Mouse (Mus musculus): Measurements from ENCODE around the gene Clmn. TPM values are rescaled to one million over a fixed set of nuclear protein-coding genes. Genes with fewer than 3 reads are reported as not detected.
A peak's percentile ranks its signal among the peaks of the same experiment; 100 is the strongest.

Gene Clmn
- 1 to 10 TPM; 2.7 to 3.5 TPM for total RNA-seq (2021)
- long read RNA-seq, experiment 1 = 0 reads
- long read RNA-seq, experiment 2 = 0 reads

DNA sequence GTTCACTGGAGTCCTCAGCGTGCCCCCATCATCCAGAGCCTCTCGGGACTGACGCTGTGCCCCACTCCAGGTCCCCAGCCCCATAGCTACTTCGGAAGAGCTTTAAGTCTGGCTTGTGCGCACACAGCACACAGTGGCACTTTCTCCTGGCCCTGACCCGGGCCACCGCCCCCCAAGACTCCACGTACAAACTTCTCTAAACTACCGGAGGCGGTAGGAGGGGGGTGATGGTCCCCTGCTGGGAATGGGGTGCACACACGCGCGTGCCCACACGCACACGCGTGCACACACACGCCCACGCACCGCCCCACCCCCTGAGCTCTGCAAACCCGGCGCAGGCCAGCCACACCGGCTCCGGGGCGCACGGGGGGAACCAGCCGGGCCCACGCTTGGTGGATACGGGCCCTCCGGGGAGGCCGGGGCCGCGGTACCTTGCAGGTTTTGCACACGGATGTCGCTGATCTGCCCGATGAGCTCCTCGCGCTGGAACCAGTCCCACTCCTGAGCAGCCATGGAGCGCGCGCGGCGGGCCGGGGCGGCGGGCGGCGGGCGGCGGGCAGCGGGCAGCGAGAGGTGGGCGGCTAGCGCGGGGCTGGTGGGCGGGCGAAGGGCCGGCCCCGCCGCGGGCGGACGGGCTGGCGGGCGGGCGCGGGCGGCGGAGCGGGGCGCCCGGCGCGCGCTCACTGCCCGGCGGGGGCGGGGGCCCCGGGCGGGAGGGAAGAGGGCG lies at the start of gene Clmn:
TSS of gene Clmn (minus strand) at position 638 of the 727 bp plus-strand sequence.
- intact Hi-C loops (cut with DNase I) = no loop called here
- DNase-seq = peak; percentile 25 to 45

DNA sequence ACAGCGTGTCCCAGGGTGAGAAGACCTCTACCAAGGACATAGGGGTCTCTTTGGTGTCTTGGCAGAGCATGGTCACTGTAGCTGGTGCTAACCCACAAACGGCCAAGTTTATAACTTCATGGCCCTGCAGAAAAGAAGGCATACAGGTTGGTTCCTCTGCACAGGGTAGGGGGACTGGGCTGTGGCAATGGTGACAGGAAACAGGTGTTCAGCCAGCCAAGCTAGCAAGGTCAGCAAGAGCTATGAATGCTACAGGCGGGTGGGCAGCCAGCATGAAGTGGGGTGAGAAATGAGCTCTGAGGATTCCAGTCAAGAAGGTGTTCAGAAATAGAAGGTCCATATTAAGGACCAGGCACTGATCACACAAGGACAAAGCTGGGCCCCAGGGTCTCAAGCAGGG lies 48.1 kb upstream of the Clmn start:
- DNase-seq = no peak
- intact Hi-C loops (cut with DNase I) = no loop called here

DNA sequence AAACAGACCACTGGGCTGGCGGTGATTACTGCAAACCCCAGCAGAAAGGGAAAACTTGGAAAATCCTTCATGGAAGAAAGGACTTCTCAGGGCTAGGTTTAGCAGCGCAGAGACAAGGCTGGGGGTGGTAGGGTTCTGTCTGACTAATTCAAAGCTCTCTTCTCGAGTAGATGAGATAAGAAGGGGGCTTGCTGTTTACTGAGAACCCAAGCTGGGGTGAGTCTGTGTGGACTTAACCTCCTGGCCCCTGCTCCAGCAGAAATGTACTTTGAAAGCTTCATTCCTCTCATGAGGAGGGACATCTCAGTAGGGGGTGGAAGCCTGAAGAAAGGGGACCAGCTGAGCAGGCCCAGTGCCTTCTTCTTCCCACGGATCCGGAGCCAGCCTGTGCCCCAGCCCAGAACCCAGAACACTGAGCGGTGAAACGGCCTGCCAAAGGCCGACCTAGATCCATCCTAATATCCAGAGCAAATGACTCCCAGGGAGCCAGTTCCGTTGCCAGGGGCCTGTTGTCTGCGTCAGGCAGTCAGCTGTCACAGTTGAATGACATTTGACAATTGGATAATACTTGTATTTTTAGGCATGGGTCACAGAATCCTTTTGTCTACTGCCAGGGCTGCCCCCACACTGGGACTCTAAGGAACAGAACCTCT lies 47.5 kb upstream of the Clmn start:
- DNase-seq = no peak
- intact Hi-C loops (cut with DNase I) = no loop called here

- DNase-seq = no peak
- intact Hi-C loops (cut with DNase I) = no loop called here
Observed at GRCm38 (mm10) chr12:104909750-104910149, 44.9 kb upstream of the Clmn start.

GRCm38 (mm10) chr12:104908986-104909385 lies 44.1 kb upstream of the Clmn start:
- intact Hi-C loops (cut with DNase I) = no loop called here
- no peak for DNase-seq

- no peak for DNase-seq
- intact Hi-C loops (cut with DNase I) = no loop called here
Observed at GRCm38 (mm10) chr12:104908024-104908781, 43.3 kb upstream of the Clmn start.

DNA sequence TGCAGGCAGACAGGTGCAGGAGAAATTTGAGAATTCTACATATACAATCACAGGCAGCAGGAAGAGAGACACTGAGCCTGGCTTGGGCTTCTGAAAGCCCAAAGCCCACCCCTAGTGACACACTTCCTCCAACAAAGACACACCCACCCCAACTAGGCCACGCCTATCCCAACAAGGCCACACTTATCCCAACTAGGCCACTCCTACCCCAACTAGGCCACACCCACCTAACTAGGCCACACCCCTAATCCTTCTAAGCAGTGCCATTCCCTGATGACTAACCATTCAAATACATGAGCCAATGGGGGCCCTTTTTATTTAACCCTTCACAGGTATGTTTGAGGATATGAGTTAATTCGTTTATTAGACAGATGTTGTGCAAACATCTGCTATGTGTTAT lies 42.3 kb upstream of the Clmn start:
- no peak for DNase-seq
- intact Hi-C loops (cut with DNase I) = no loop called here

DNA sequence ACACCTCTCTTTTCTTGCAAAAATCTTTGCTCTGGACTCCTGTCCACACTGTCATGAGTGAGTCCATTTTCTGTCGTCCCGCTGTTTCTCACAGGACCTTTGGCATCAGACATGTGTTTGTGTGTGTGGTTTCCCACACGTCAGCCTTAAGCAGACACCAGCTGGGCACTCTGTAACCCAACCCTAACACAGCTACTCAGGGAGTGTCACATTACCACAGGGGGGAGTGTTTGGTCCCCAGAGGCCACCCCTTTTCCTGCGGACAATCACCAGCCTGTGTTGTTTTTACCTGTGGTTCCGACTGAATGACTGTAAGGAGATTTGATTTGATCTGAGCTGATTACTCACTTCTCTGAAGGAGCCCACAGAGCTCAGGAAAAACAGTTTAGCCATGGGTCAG lies 39.3 kb upstream of the Clmn start:
- intact Hi-C loops (cut with DNase I) = no loop called here
- no peak for DNase-seq

- intact Hi-C loops (cut with DNase I) = no loop called here
- DNase-seq = no peak
Observed at GRCm38 (mm10) chr12:104902392-104903053, 37.6 kb upstream of the Clmn start.

- intact Hi-C loops (cut with DNase I) = no loop called here
- DNase-seq = no peak
Observed at GRCm38 (mm10) chr12:104901320-104901719, 36.4 kb upstream of the Clmn start.

DNA sequence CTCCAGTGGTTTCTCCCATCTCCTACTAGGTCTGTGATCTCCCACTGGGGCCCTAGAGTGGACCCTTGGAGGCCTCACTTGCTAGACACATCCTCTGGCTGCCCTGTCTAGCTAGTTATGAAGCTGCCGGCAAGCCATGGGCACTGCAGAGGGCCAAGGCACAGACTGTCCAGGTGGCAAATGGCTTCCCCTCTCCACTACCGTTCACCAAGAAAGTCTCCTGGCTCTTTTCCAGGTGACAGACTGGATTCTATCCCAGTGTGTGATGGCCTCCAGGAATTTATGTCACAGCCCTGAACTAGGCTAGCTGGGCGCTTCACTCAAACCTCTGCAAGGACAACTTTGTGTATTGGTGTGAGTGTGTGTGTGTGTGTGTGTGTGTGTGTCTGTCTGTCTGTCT lies 35.0 kb upstream of the Clmn start:
- peak; percentile 12 to 49 for DNase-seq
- intact Hi-C loops (cut with DNase I) = no loop called here

GRCm38 (mm10) chr12:104899161-104899560 lies 34.3 kb upstream of the Clmn start:
- intact Hi-C loops (cut with DNase I) = no loop called here

GRCm38 (mm10) chr12:104898718-104899117 lies 33.8 kb upstream of the Clmn start:
- intact Hi-C loops (cut with DNase I) = no loop called here
- DNase-seq = no peak

More at GRCm38 (mm10) chr12:104899161-104899560, 34.3 kb upstream of the Clmn start:
- DNase-seq = no peak

- no peak for DNase-seq
- intact Hi-C loops (cut with DNase I) = no loop called here
Observed at GRCm38 (mm10) chr12:104897051-104897618, 32.3 kb upstream of the Clmn start.

DNA sequence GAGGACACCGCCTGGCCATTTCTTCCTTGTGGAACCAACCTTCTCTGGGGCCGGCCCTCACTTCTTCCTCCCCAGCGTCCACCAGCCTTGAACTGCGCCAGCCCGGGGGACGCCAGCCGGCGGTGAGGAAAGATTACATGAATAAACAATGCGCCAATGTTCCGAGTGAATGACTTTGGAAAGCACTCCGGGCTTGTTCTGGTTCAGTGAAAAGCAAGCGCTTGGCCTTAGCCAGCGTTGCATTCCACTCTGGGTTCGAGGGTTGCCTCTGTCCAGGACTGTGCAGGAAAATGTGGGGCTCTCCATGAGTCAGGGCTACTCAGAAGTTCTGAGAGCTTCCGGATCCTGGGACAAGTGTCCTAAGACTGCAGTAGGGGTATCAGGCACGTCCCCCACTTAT lies 31.8 kb upstream of the Clmn start:
- intact Hi-C loops (cut with DNase I) = no loop called here
- DNase-seq = no peak

DNA sequence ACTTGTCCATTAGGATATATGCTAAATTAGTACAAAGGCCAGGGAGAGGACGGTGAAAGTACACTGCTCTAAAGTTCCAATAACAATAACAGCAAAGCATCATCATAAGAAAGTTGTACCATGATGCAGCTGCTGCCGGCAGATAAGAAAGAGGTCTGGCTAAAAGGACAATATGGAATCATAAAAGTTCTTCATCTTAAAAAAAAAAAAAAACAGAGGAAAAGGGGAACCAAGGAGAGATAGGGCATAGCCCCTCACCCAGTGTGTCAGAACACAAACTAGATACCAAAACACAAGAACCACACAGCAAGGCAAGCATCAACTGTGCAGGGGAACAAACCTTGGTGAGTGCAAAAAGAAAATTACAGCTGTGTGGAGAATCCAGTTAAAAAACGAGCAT lies 27.4 kb upstream of the Clmn start:
- DNase-seq = no peak
- intact Hi-C loops (cut with DNase I) = no loop called here

DNA sequence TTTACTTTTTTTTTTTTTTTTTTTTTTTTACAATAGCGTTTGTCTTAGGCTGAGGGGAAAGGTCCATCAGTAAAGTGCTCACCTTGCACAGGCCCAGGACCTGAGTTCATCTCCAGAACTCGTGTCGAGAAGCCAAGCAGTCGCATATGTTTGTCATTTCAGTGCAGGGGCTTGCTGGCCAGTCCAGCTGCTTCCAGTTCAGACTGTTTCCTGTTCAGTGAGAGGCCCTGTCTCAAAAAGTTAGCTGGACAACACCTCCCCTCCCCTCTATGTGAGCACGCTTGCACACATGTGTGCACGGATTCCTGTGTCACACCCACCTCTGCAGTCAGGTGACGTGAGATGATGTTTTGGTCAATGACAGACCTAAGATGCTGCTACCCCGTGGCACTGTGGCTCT lies 25.2 kb upstream of the Clmn start:
- no peak for DNase-seq
- intact Hi-C loops (cut with DNase I) = no loop called here

DNA sequence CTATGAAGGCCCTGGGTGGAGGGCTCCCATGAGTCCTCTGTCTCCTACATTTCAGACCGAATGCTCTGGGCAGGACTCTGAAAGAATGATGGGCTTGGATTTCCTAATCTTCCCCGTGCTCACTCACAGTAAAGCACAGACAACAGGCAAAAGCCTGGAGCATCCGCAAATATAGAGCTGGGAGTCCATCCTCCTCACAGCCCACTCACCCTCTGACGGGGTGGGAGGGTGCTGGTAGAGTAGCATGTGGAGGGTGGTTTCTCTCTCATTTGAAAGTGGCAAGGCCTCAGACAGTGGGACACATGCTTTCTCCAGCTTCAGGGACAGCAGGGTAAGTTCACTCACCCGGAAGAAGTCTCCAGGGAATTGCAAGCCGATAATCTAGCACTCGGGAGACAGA lies 21.2 kb upstream of the Clmn start:
- no peak for DNase-seq
- intact Hi-C loops (cut with DNase I) = no loop called here

DNA sequence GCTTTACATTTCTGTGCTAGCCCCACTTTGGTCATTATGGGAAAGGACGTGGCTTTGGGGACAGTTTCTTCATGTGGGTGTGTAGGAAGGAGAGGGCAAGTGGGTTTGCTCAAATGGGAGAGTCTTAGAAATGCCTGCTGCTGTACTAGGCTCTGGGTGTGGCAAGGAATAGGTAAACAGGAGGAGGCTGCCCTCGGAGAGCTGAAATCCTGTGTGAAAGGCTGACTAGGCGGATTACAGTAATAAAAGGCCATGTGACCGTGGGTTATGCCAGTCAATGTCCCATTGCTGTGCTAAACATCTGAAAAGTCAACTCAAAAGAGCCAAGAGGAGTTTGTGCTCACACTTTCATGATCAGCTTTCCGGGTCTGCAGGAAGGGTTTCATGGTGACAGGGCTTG lies 17.7 kb upstream of the Clmn start:
- no peak for DNase-seq
- intact Hi-C loops (cut with DNase I) = no loop called here

DNA sequence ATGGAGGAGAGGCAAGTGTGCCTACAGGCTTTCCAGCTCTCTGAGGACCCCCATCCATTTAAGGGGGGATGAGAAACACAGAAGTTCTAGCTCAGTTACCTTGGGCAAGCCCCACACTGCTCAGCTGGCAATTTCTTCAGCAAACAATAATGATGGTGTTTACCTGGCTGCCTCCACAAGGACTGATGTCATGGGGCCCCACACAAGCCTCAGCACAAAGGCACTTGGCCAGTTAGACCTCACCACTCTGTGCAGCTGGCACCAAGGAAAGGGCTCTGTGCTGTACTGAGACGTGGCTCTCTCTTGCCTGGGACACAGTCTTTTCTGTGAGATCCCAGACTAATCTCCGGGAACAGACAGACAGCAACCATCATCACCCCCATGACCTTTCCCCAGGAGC lies 17.2 kb upstream of the Clmn start:
- DNase-seq = no peak
- intact Hi-C loops (cut with DNase I) = no loop called here

Measured in heart, postnatal 14 days (tissue).